In the genomic region with DNA sequence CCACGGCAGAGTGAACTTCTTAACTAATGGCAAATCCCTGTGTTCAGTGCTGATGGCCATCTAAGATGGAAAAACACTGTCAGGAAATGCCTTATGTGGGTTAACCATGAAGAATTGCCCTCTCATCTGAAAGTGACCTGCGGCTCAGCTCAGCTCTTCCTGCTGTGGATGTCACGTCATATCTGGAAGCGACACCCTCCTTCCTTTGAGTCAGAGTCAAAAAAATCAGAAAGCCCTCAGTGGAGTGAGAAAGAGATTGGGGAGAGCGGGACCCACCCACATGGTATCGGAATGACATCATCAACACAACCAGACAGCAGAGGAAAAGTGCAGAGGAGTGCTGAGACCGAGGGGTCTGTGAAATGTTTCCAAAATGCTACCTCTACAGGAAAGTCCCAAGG, we compare ENCODE assay signal across 10 mouse cellular contexts. TPM values are rescaled to one million over a fixed set of nuclear protein-coding genes. Genes with fewer than 3 reads are reported as not detected.
DNase-seq lines count a peak whose midpoint lies in the region; ATAC-seq lines count a peak whose summit lies in the region.
"Had no signal": no experiment of that assay in that cellular context is flagged by ENCODE, and none has a peak within 500 bp of the region (broad histone marks: within the 10 kb centered on the region; RNA-seq: fewer than 3 reads in every experiment).

No protein-coding gene starts in this region.

- H3K27me3 ChIP-seq in forebrain, embryonic 14.5 days (replicated peaks; ENCODE audit: control insufficient read depth, insufficient read depth, low read length): no peaks in the 10 kb centered on the region
- no peaks in the 10 kb centered on the region for H3K27me3 ChIP-seq in neural tube, embryonic 15.5 days (replicated peaks)

- peak; percentile 47; the same call in 1 of the 2 replicates for ATAC-seq in forebrain, embryonic 14.5 days
- peak; percentile 45; the same call in 1 of the 2 replicates for ATAC-seq in neural tube, embryonic 15.5 days (ENCODE audit: low FRiP score)

- H3K27ac ChIP-seq in forebrain, embryonic 14.5 days (ENCODE audit: low read depth, low read length): peak overlapping the region; percentile 83; the same call in 1 of the 2 replicates
- peak overlapping the region; percentile 82 for H3K27ac ChIP-seq in neural tube, embryonic 15.5 days (replicated peaks)

- peaks cover 17% of the 10 kb centered on the region for H3K4me1 ChIP-seq in forebrain, embryonic 14.5 days (ENCODE audit: control insufficient read depth, insufficient read depth, low read length)
- H3K4me1 ChIP-seq in neural tube, embryonic 15.5 days: peaks cover 24% of the 10 kb centered on the region

- H3K9me3 ChIP-seq in forebrain, embryonic 14.5 days (replicated peaks; ENCODE audit: control insufficient read depth, low read length): no peaks in the 10 kb centered on the region
- H3K9me3 ChIP-seq in neural tube, embryonic 15.5 days (replicated peaks): no peaks in the 10 kb centered on the region
- H3K9me3 ChIP-seq: megakaryocyte, embryonic 14.5 days had no signal

- H3K4me2 ChIP-seq in forebrain, embryonic 14.5 days (ENCODE audit: low read length): peak overlapping the region; percentile 44
- H3K4me2 ChIP-seq in neural tube, embryonic 15.5 days: peak overlapping the region; percentile 55

- peak; percentile 56 for DNase-seq in cerebellum, adult 9-10 months
- no peak for DNase-seq in cerebellum, postnatal 36 days
- peak; percentile 67 for DNase-seq in 3T3-L1 (ENCODE audit: low read depth, low spot score)
- DNase-seq in forebrain, embryonic 14.5 days (ENCODE audit: low spot score): no peak
- peak; percentile 22 to 30 for DNase-seq in kidney, adult 8-10 months
- DNase-seq in urinary bladder, adult 2 months (ENCODE audit: low spot score): no peak
- no peak for DNase-seq in T-cell, adult 2 months (ENCODE audit: low spot score)

- whole genome bisulfite sequencing in forebrain, embryonic 14.5 days: 59% methylated on average over 7 of the region's 7 CpGs
- 49% methylated on average over 7 of the region's 7 CpGs for WGBS in neural tube, embryonic 15.5 days

- H3K36me3 ChIP-seq in forebrain, embryonic 14.5 days (ENCODE audit: control insufficient read depth, insufficient read depth, low read length): no peaks in the 10 kb centered on the region
- no peaks in the 10 kb centered on the region for H3K36me3 ChIP-seq in neural tube, embryonic 15.5 days

- H3K4me3 ChIP-seq in forebrain, embryonic 14.5 days (ENCODE audit: low read depth, low read length): no peak overlapping the region
- no peak overlapping the region for H3K4me3 ChIP-seq in neural tube, embryonic 15.5 days (replicated peaks)
- H3K4me3 ChIP-seq: erythroblast, embryonic 14.5 days; megakaryocyte, embryonic 14.5 days had no signal

- no peak overlapping the region for H3K9ac ChIP-seq in forebrain, embryonic 14.5 days (ENCODE audit: low read length)
- no peak overlapping the region for H3K9ac ChIP-seq in neural tube, embryonic 15.5 days (replicated peaks)

RNA-seq across cellular contexts. Expression of gene Srsf7, which starts 39.3 kb away (rescaled TPM):
- 664 and 688 TPM in 2 replicates for polyA plus RNA-seq in forebrain, embryonic 14.5 days (2014; fragmentation: Nextera tagmentation; extraction: Ambion mirVana)
- polyA plus RNA-seq in neural tube, embryonic 15.5 days (2015; fragmentation: Nextera tagmentation; extraction: Ambion mirVana): 356 and 410 TPM in 2 replicates
- 133 and 176 TPM in 2 replicates for polyA plus RNA-seq in urinary bladder, adult 2 months (2012; rRNA removed)

RNA-seq across cellular contexts. Expression of gene Ttc39d, which starts 39.4 kb away (rescaled TPM):
- 0.11 and 0.15 TPM in 2 replicates for polyA plus RNA-seq in forebrain, embryonic 14.5 days (2014; fragmentation: Nextera tagmentation; extraction: Ambion mirVana)
- 0.10 TPM in 1 of 2 replicates, not detected in the other for polyA plus RNA-seq in neural tube, embryonic 15.5 days (2015; fragmentation: Nextera tagmentation; extraction: Ambion mirVana)
- 0.09 TPM in 1 of 2 replicates, not detected in the other for polyA plus RNA-seq in urinary bladder, adult 2 months (2012; rRNA removed)
- polyA plus RNA-seq: erythroblast, embryonic 14.5 days had no signal

RNA-seq across cellular contexts. Expression of gene Galm, which starts 40.6 kb away (rescaled TPM):
- 2.4 and 3.5 TPM in 2 replicates for polyA plus RNA-seq in forebrain, embryonic 14.5 days (2014; fragmentation: Nextera tagmentation; extraction: Ambion mirVana)
- polyA plus RNA-seq in neural tube, embryonic 15.5 days (2015; fragmentation: Nextera tagmentation; extraction: Ambion mirVana): 1.9 and 4.0 TPM in 2 replicates
- 10.7 and 12.7 TPM in 2 replicates for polyA plus RNA-seq in urinary bladder, adult 2 months (2012; rRNA removed)
- polyA plus RNA-seq: erythroblast, embryonic 14.5 days had no signal

RNA-seq across cellular contexts. Expression of gene Gemin6, which starts 56.4 kb away (rescaled TPM):
- 30.1 and 34.4 TPM in 2 replicates for polyA plus RNA-seq in forebrain, embryonic 14.5 days (2014; fragmentation: Nextera tagmentation; extraction: Ambion mirVana)
- polyA plus RNA-seq in neural tube, embryonic 15.5 days (2015; fragmentation: Nextera tagmentation; extraction: Ambion mirVana): 18.8 and 23.9 TPM in 2 replicates
- polyA plus RNA-seq in urinary bladder, adult 2 months (2012; rRNA removed): 8.1 and 8.9 TPM in 2 replicates
- polyA plus RNA-seq: erythroblast, embryonic 14.5 days had no signal

Comparison
In these comparisons a context has a peak if more than half of its experiments do, and no peak if none do; other contexts are left out.
1. DNase-seq: peak in cerebellum, adult 9-10 months (single experiment), 3T3-L1 (single experiment) and kidney, adult 8-10 months (2 of 2); none in cerebellum, postnatal 36 days (0 of 2), forebrain, embryonic 14.5 days (single experiment), urinary bladder, adult 2 months (single experiment) and T-cell, adult 2 months (single experiment).